Mouse (Mus musculus): ENCODE data around the gene Nxn. TPM values are rescaled to one million over a fixed set of nuclear protein-coding genes. Genes with fewer than 3 reads are reported as not detected.

Nxn gene
- total and polyA plus RNA-seq, 3 experiments, result 52.8 to 54.3 (median 53.0) TPM

GRCm38 (mm10) chr11:76352861-76353558 is 45.9 kb downstream of the Nxn start:
- Histone ChIP-seq H3K9me3 (replicated peaks; ENCODE audit: insufficient read depth, low read length) (no peaks in the 10 kb centered on the region), H3K27ac (ENCODE audit: control insufficient read depth, low read depth, low read length) (no peak overlapping the region), H3K36me3 (ENCODE audit: control insufficient read depth in 1 of 2, insufficient read depth in 2 of 2, low read length in 2 of 2) (no peaks in the 10 kb centered on the region), H3K9ac (ENCODE audit: control insufficient read depth, low read depth, low read length, poor library complexity, severe bottlenecking) (no peak overlapping the region), H3K27me3 (ENCODE audit: control insufficient read depth in 1 of 2, insufficient read depth in 2 of 2, low read length in 2 of 2) (no peaks in the 10 kb centered on the region), H3K4me1 (ENCODE audit: control insufficient read depth in 1 of 2, insufficient read depth in 2 of 2, low read length in 2 of 2) (no peaks in the 10 kb centered on the region), H3K79me2 (ENCODE audit: control insufficient read depth, insufficient read depth, low read length, poor library complexity) (no peaks in the 10 kb centered on the region; the same call in 1 of the 2 replicates), H3K4me3 (ENCODE audit: control insufficient read depth in 1 of 2, insufficient read depth in 1 of 2, low read depth in 2 of 2, low read length in 2 of 2) (no peak overlapping the region)
- TF ChIP-seq MYB (IDR thresholded peaks at IDR 0.05; ENCODE audit: low read depth, low read length) (no peak), CHD2 (IDR thresholded peaks at IDR 0.05; ENCODE audit: low read length) (no peak), MYC (IDR thresholded peaks at IDR 0.05; ENCODE audit: low read depth, low read length) (no peak), ZMIZ1 (IDR thresholded peaks at IDR 0.05; ENCODE audit: low read depth, low read length) (no peak), TBP (IDR thresholded peaks at IDR 0.05; ENCODE audit: low read depth, low read length) (no peak), KAT2A (conservative IDR thresholded peaks at IDR 0.05; ENCODE audit: low read depth, low read length) (no peak), POLR2A (IDR thresholded peaks at IDR 0.05; ENCODE audit: control insufficient read depth in 1 of 2, insufficient read depth in 1 of 2, low read depth in 1 of 2, low read length in 2 of 2, poor library complexity in 1 of 2) (no peak), CTCF (IDR thresholded peaks at IDR 0.05 in 2 of 3, conservative IDR thresholded peaks at IDR 0.05 in 1 of 3; ENCODE audit: control insufficient read depth in 1 of 3, insufficient read depth in 1 of 3, low read depth in 2 of 3, low read length in 3 of 3, poor library complexity in 1 of 3, severe bottlenecking in 1 of 3) (no peak), ZKSCAN1 (IDR thresholded peaks at IDR 0.05; ENCODE audit: low read depth, low read length) (no peak), SIN3A (IDR thresholded peaks at IDR 0.05; ENCODE audit: low read length) (no peak), POLR2AphosphoS2 (IDR thresholded peaks at IDR 0.05; ENCODE audit: low read length) (no peak), MEF2A (IDR thresholded peaks at IDR 0.05; ENCODE audit: extremely low read depth, insufficient replicate concordance, low read depth, low read length, poor library complexity, severe bottlenecking) (no peak), TCF12 (IDR thresholded peaks at IDR 0.05; ENCODE audit: low read depth, low read length) (no peak), NRF1 (IDR thresholded peaks at IDR 0.05; ENCODE audit: insufficient read depth, low read depth, low read length, poor library complexity, severe bottlenecking) (no peak), GABPA (IDR thresholded peaks at IDR 0.05; ENCODE audit: low read depth, low read length) (no peak), MAFK (IDR thresholded peaks at IDR 0.05; ENCODE audit: borderline replicate concordance, low read depth, low read length) (no peak), MXI1 (IDR thresholded peaks at IDR 0.05; ENCODE audit: low read depth, low read length) (no peak), RAD21 (IDR thresholded peaks at IDR 0.05; ENCODE audit: low read depth, low read length) (no peak)
- DNase-seq (ENCODE audit: low read depth, low spot score), result no peak

GRCm38 (mm10) chr11:76351624-76352011 is 47.3 kb downstream of the Nxn start:
- TF ChIP-seq MAZ (IDR thresholded peaks at IDR 0.05; ENCODE audit: low read depth, low read length), result no peak
- TF ChIP-seq E2F4 (IDR thresholded peaks at IDR 0.05; ENCODE audit: borderline replicate concordance, low read depth, low read length), result no peak
- TF ChIP-seq ELF1 (IDR thresholded peaks at IDR 0.05; ENCODE audit: low read depth, low read length), result no peak
- TF ChIP-seq CTCF (IDR thresholded peaks at IDR 0.05 in 2 of 3, conservative IDR thresholded peaks at IDR 0.05 in 1 of 3; ENCODE audit: control insufficient read depth in 1 of 3, insufficient read depth in 1 of 3, low read depth in 2 of 3, low read length in 3 of 3, poor library complexity in 1 of 3, severe bottlenecking in 1 of 3), result no peak
- TF ChIP-seq JUND (IDR thresholded peaks at IDR 0.05; ENCODE audit: low read depth, low read length), result no peak
- no peak for TF ChIP-seq MYC (IDR thresholded peaks at IDR 0.05; ENCODE audit: low read depth, low read length)
- no peak for TF ChIP-seq TCF12 (IDR thresholded peaks at IDR 0.05; ENCODE audit: low read depth, low read length)
- H3K36me3 ChIP-seq (ENCODE audit: control insufficient read depth in 1 of 2, insufficient read depth in 2 of 2, low read length in 2 of 2), result no peaks in the 10 kb centered on the region
- H3K4me3 ChIP-seq (ENCODE audit: control insufficient read depth in 1 of 2, insufficient read depth in 1 of 2, low read depth in 2 of 2, low read length in 2 of 2), result no peak overlapping the region
- no peak for DNase-seq (ENCODE audit: low read depth, low spot score)
- H3K9ac ChIP-seq (ENCODE audit: control insufficient read depth, low read depth, low read length, poor library complexity, severe bottlenecking), result no peak overlapping the region
- H3K27ac ChIP-seq (ENCODE audit: control insufficient read depth, low read depth, low read length), result no peak overlapping the region
- no peaks in the 10 kb centered on the region for H3K27me3 ChIP-seq (ENCODE audit: control insufficient read depth in 1 of 2, insufficient read depth in 2 of 2, low read length in 2 of 2)
- no peaks in the 10 kb centered on the region; the same call in 1 of the 2 replicates for H3K79me2 ChIP-seq (ENCODE audit: control insufficient read depth, insufficient read depth, low read length, poor library complexity)
- no peaks in the 10 kb centered on the region for H3K9me3 ChIP-seq (replicated peaks; ENCODE audit: insufficient read depth, low read length)
- no peaks in the 10 kb centered on the region for H3K4me1 ChIP-seq (ENCODE audit: control insufficient read depth in 1 of 2, insufficient read depth in 2 of 2, low read length in 2 of 2)
